In genomic region chr16:93883423-93884085, GRCm38 (mm10) we compare ENCODE assay signal across 8 mouse cellular contexts. TPM values are rescaled to one million over a fixed set of nuclear protein-coding genes. Genes with fewer than 3 reads are reported as not detected.
DNase-seq lines count a peak whose midpoint lies in the region; ATAC-seq lines count a peak whose summit lies in the region.

Gene Chaf1b (plus strand): TSS chr16:93883901.

- no peaks in the 10 kb centered on the region for H3K36me3 ChIP-seq in hindbrain, embryonic 15.5 days

- DNase-seq in T-cell, adult 2 months (ENCODE audit: low spot score) = peak; percentile 97
- peak; percentile 87 to 92 for DNase-seq in cerebellum, postnatal 36 days
- DNase-seq in frontal cortex, postnatal 36 days (ENCODE audit: low spot score in 2 of 2) = peak; percentile 83 to 94
- DNase-seq in left cerebral cortex, adult 11 months (ENCODE audit: low spot score) = peak; percentile 92
- peak; percentile 97 to 99 for DNase-seq in lung, postnatal 4 days
- peak; percentile 98 for DNase-seq in retina, postnatal 7 days (ENCODE audit: low read depth, low spot score)
- DNase-seq in urinary bladder, adult 2 months (ENCODE audit: low spot score) = peak; percentile 95

- peak; percentile 95 for ATAC-seq in hindbrain, embryonic 15.5 days (ENCODE audit: low FRiP score, low read depth)

- H3K9ac ChIP-seq in hindbrain, embryonic 15.5 days = peak within 1 kb of the TSS; percentile 50

- H3K4me2 ChIP-seq in hindbrain, embryonic 15.5 days = peak within 1 kb of the TSS; percentile 93

- WGBS in hindbrain, embryonic 15.5 days = under 1% methylated on average over 53 of the region's 54 CpGs

- H3K9me3 ChIP-seq in hindbrain, embryonic 15.5 days = no peaks in the 10 kb centered on the region

- H3K4me3 ChIP-seq in hindbrain, embryonic 15.5 days = peak within 1 kb of the TSS; percentile 68

- peak within 1 kb of the TSS; percentile 35; the same call in 1 of the 2 replicates for H3K27ac ChIP-seq in hindbrain, embryonic 15.5 days (replicated peaks)

- H3K4me1 ChIP-seq in hindbrain, embryonic 15.5 days (replicated peaks) = peaks cover 16% of the 10 kb centered on the region

- H3K27me3 ChIP-seq in hindbrain, embryonic 15.5 days = no peaks in the 10 kb centered on the region

RNA-seq across cellular contexts. Expression of gene Chaf1b, which starts in this region (rescaled TPM):
- polyA plus RNA-seq in hindbrain, embryonic 15.5 days (2015; fragmentation: Nextera tagmentation; extraction: Ambion mirVana) = 19.9 and 20.1 TPM in 2 replicates
- 2.8 and 3.2 TPM in 2 replicates for polyA plus RNA-seq in urinary bladder, adult 2 months (2012; rRNA removed)

Comparison
In these comparisons a context has a peak if more than half of its experiments do, and no peak if none do; other contexts are left out.
1. Peak in every context shown above with its lines: DNase-seq, ATAC-seq, H3K4me3 ChIP-seq and H3K27ac ChIP-seq.